Mouse (Mus musculus): ENCODE data around the gene Ythdc1. TPM values are rescaled to one million over a fixed set of nuclear protein-coding genes. Genes with fewer than 3 reads are reported as not detected.
"Not testable (repeated sequence)": the region's sequence is repeated elsewhere in the genome, so short reads cannot be mapped to it uniquely, and the experiment has no call there.

The Ythdc1 gene
- polyA plus RNA-seq, 1 experiment: 6.3 TPM

GRCm38 (mm10) chr5:86840207-86840606 is 36.2 kb downstream of the Ythdc1 start:
- H3K4me3 ChIP-seq (ENCODE audit: low read depth, low read length): no peak overlapping the region
- no peak overlapping the region for H3K27ac ChIP-seq (ENCODE audit: insufficient read depth, low read depth, low read length)
- H3K36me3 ChIP-seq (ENCODE audit: control insufficient read depth, insufficient read depth, low read length): peaks cover 13% of the 10 kb centered on the region
- no peak for TF ChIP-seq POLR2A (IDR thresholded peaks at IDR 0.05; ENCODE audit: low read depth, low read length)
- TF ChIP-seq CTCF (IDR thresholded peaks at IDR 0.05; ENCODE audit: extremely low read depth, insufficient read length, insufficient replicate concordance, low read depth, low read length): no peak
- H3K27me3 ChIP-seq (ENCODE audit: control insufficient read depth, insufficient read depth, low read length): no peaks in the 10 kb centered on the region
- H3K4me1 ChIP-seq (ENCODE audit: control insufficient read depth, insufficient read depth, insufficient read length, low read length): no peaks in the 10 kb centered on the region
- 76% methylated on average over 2 of the region's 2 CpGs for WGBS

- H3K4me3 ChIP-seq (ENCODE audit: low read depth, low read length); H3K36me3 ChIP-seq (ENCODE audit: control insufficient read depth, insufficient read depth, low read length); H3K4me1 ChIP-seq (ENCODE audit: control insufficient read depth, insufficient read depth, insufficient read length, low read length); H3K27me3 ChIP-seq (ENCODE audit: control insufficient read depth, insufficient read depth, low read length); H3K27ac ChIP-seq (ENCODE audit: insufficient read depth, low read depth, low read length): not testable (repeated sequence)
Observed at GRCm38 (mm10) chr5:86841261-86841660, 37.2 kb downstream of the Ythdc1 start.

- H3K27ac ChIP-seq (ENCODE audit: insufficient read depth, low read depth, low read length): no peak overlapping the region
- no peaks in the 10 kb centered on the region for H3K4me1 ChIP-seq (ENCODE audit: control insufficient read depth, insufficient read depth, insufficient read length, low read length)
- no peaks in the 10 kb centered on the region for H3K36me3 ChIP-seq (ENCODE audit: control insufficient read depth, insufficient read depth, low read length)
- no peak overlapping the region for H3K4me3 ChIP-seq (ENCODE audit: low read depth, low read length)
- H3K27me3 ChIP-seq (ENCODE audit: control insufficient read depth, insufficient read depth, low read length): no peaks in the 10 kb centered on the region
- no peak for TF ChIP-seq POLR2A (IDR thresholded peaks at IDR 0.05; ENCODE audit: low read depth, low read length)
- no peak for TF ChIP-seq CTCF (IDR thresholded peaks at IDR 0.05; ENCODE audit: extremely low read depth, insufficient read length, insufficient replicate concordance, low read depth, low read length)
Observed at GRCm38 (mm10) chr5:86850104-86850503, 46.1 kb downstream of the Ythdc1 start.

GRCm38 (mm10) chr5:86851658-86852057 is 47.6 kb downstream of the Ythdc1 start:
- H3K27me3 ChIP-seq (ENCODE audit: control insufficient read depth, insufficient read depth, low read length): no peaks in the 10 kb centered on the region
- 78% methylated on average over 5 of the region's 5 CpGs for WGBS
- H3K27ac ChIP-seq (ENCODE audit: insufficient read depth, low read depth, low read length): no peak overlapping the region
- H3K4me3 ChIP-seq (ENCODE audit: low read depth, low read length): no peak overlapping the region
- no peak for TF ChIP-seq CTCF (IDR thresholded peaks at IDR 0.05; ENCODE audit: extremely low read depth, insufficient read length, insufficient replicate concordance, low read depth, low read length)
- no peak for TF ChIP-seq POLR2A (IDR thresholded peaks at IDR 0.05; ENCODE audit: low read depth, low read length)
- H3K36me3 ChIP-seq (ENCODE audit: control insufficient read depth, insufficient read depth, low read length): no peaks in the 10 kb centered on the region
- H3K4me1 ChIP-seq (ENCODE audit: control insufficient read depth, insufficient read depth, insufficient read length, low read length): no peaks in the 10 kb centered on the region

GRCm38 (mm10) chr5:86856505-86856904 is 52.5 kb downstream of the Ythdc1 start:
- H3K27ac ChIP-seq (ENCODE audit: insufficient read depth, low read depth, low read length); H3K36me3 ChIP-seq (ENCODE audit: control insufficient read depth, insufficient read depth, low read length); H3K4me3 ChIP-seq (ENCODE audit: low read depth, low read length); H3K27me3 ChIP-seq (ENCODE audit: control insufficient read depth, insufficient read depth, low read length); H3K4me1 ChIP-seq (ENCODE audit: control insufficient read depth, insufficient read depth, insufficient read length, low read length): not testable (repeated sequence)
- WGBS: 58% methylated on average over 13 of the region's 13 CpGs

GRCm38 (mm10) chr5:86857682-86858081 is 53.7 kb downstream of the Ythdc1 start:
- H3K36me3 ChIP-seq (ENCODE audit: control insufficient read depth, insufficient read depth, low read length): no peaks in the 10 kb centered on the region
- WGBS: 60% methylated on average over 1 of the region's 1 CpGs
- no peaks in the 10 kb centered on the region for H3K27me3 ChIP-seq (ENCODE audit: control insufficient read depth, insufficient read depth, low read length)
- H3K4me1 ChIP-seq (ENCODE audit: control insufficient read depth, insufficient read depth, insufficient read length, low read length): no peaks in the 10 kb centered on the region
- H3K27ac ChIP-seq (ENCODE audit: insufficient read depth, low read depth, low read length): no peak overlapping the region
- TF ChIP-seq CTCF (IDR thresholded peaks at IDR 0.05; ENCODE audit: extremely low read depth, insufficient read length, insufficient replicate concordance, low read depth, low read length) (no peak), POLR2A (IDR thresholded peaks at IDR 0.05; ENCODE audit: low read depth, low read length) (no peak)
- no peak overlapping the region for H3K4me3 ChIP-seq (ENCODE audit: low read depth, low read length)

GRCm38 (mm10) chr5:86858336-86858735 is 54.3 kb downstream of the Ythdc1 start:
- Histone ChIP-seq H3K4me1 (ENCODE audit: control insufficient read depth, insufficient read depth, insufficient read length, low read length) (no peaks in the 10 kb centered on the region), H3K4me3 (ENCODE audit: low read depth, low read length) (no peak overlapping the region), H3K27ac (ENCODE audit: insufficient read depth, low read depth, low read length) (no peak overlapping the region), H3K27me3 (ENCODE audit: control insufficient read depth, insufficient read depth, low read length) (no peaks in the 10 kb centered on the region), H3K36me3 (ENCODE audit: control insufficient read depth, insufficient read depth, low read length) (no peaks in the 10 kb centered on the region)
- 75% methylated on average over 3 of the region's 3 CpGs for WGBS
- no peak for TF ChIP-seq CTCF (IDR thresholded peaks at IDR 0.05; ENCODE audit: extremely low read depth, insufficient read length, insufficient replicate concordance, low read depth, low read length)
- TF ChIP-seq POLR2A (IDR thresholded peaks at IDR 0.05; ENCODE audit: low read depth, low read length): no peak

GRCm38 (mm10) chr5:86871877-86872276 is 67.9 kb downstream of the Ythdc1 start:
- Histone ChIP-seq H3K27me3 (ENCODE audit: control insufficient read depth, insufficient read depth, low read length) (no peaks in the 10 kb centered on the region), H3K4me1 (ENCODE audit: control insufficient read depth, insufficient read depth, insufficient read length, low read length) (0 out of 2 replicates have a peak, but pooled peaks cover 2% of the 10 kb centered on the region), H3K4me3 (ENCODE audit: low read depth, low read length) (no peak overlapping the region), H3K36me3 (ENCODE audit: control insufficient read depth, insufficient read depth, low read length) (no peaks in the 10 kb centered on the region), H3K27ac (ENCODE audit: insufficient read depth, low read depth, low read length) (no peak overlapping the region)
- no peak for TF ChIP-seq CTCF (IDR thresholded peaks at IDR 0.05; ENCODE audit: extremely low read depth, insufficient read length, insufficient replicate concordance, low read depth, low read length)
- no peak for TF ChIP-seq POLR2A (IDR thresholded peaks at IDR 0.05; ENCODE audit: low read depth, low read length)
- 10% methylated on average over 1 of the region's 1 CpGs for WGBS

Other genes with a start within 250 kb of the Ythdc1 start
- gene Tmprss11f, start 171.8 kb upstream of the Ythdc1 start, polyA plus RNA-seq (2012; rRNA removed): not detected in 2 replicates
- gene Tmprss11b, start 127.9 kb upstream of the Ythdc1 start, polyA plus RNA-seq (2012; rRNA removed): not detected in 2 replicates
- not detected in 2 replicates for gene Tmprss11e, start 58.4 kb upstream of the Ythdc1 start, polyA plus RNA-seq (2012; rRNA removed)
- 27.4 and 36.8 TPM in 2 replicates for gene Ugt2b34, start 102.7 kb downstream of the Ythdc1 start, polyA plus RNA-seq (2012; rRNA removed)
- not detected in 2 replicates for gene Ugt2b1, start 122.3 kb downstream of the Ythdc1 start, polyA plus RNA-seq (2012; rRNA removed)
- gene Ugt2b35, start 196.6 kb downstream of the Ythdc1 start, polyA plus RNA-seq (2012; rRNA removed): 0.47 and 1.4 TPM in 2 replicates

Data from small intestine, adult 2 months (tissue).